Mouse (Mus musculus): ENCODE measurements around the gene Slc4a5. TPM values are rescaled to one million over a fixed set of nuclear protein-coding genes. Genes with fewer than 3 reads are reported as not detected.
A peak's percentile ranks its signal among the peaks of the same experiment; 100 is the strongest.

Gene Slc4a5
- polyA plus RNA-seq, 1 experiment, result 0.05 TPM

DNA sequence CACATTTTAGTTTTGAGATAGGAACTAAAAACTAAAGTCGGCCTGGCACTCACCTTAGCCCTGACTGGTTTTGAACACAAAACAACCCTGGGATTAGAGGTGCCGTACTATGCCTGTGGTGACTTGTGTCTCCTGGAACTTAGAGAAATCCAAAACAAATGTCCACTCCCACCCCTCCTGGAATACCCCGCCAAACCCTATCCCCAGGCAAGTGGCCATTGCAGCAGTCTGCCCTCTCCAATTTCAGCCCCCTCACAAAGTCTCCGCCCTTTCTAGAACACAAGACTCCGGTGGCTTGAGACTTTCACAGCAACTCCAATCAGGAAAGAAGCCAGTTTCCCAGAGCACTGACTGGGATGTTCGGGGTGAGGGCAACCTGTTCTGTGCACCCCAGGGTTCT lies 129.2 kb downstream of the Slc4a5 start, which contains the start of gene Bola3:
Gene Bola3 (plus strand): TSS at position 275 of the 400 bp plus-strand sequence.
- DNase-seq (ENCODE audit: low read depth in 1 of 2, low spot score in 2 of 2), result no peak
- Histone ChIP-seq H3K27ac (ENCODE audit: insufficient read depth, low read length) (no peak within 1 kb of the TSS; the same call in 1 of the 2 replicates), H3K27me3 (ENCODE audit: control insufficient read depth, insufficient read depth, low read length) (no peaks in the 10 kb centered on the region), H3K4me3 (ENCODE audit: extremely low read depth, insufficient read depth, insufficient read length) (peak within 1 kb of the TSS; percentile 74), H3K4me1 (ENCODE audit: control insufficient read depth, insufficient read depth, insufficient read length) (peaks cover 5% of the 10 kb centered on the region), H3K36me3 (ENCODE audit: control insufficient read depth, insufficient read depth, low read length) (peaks cover 2% of the 10 kb centered on the region; the same call in 1 of the 2 replicates)
- WGBS, result 46% methylated on average over 6 of the region's 6 CpGs
- no peak for TF ChIP-seq CTCF (IDR thresholded peaks at IDR 0.05; ENCODE audit: extremely low read depth, insufficient read depth, insufficient read length, insufficient replicate concordance)
- TF ChIP-seq POLR2A (IDR thresholded peaks at IDR 0.05; ENCODE audit: low read depth, low read length), result no peak

DNA sequence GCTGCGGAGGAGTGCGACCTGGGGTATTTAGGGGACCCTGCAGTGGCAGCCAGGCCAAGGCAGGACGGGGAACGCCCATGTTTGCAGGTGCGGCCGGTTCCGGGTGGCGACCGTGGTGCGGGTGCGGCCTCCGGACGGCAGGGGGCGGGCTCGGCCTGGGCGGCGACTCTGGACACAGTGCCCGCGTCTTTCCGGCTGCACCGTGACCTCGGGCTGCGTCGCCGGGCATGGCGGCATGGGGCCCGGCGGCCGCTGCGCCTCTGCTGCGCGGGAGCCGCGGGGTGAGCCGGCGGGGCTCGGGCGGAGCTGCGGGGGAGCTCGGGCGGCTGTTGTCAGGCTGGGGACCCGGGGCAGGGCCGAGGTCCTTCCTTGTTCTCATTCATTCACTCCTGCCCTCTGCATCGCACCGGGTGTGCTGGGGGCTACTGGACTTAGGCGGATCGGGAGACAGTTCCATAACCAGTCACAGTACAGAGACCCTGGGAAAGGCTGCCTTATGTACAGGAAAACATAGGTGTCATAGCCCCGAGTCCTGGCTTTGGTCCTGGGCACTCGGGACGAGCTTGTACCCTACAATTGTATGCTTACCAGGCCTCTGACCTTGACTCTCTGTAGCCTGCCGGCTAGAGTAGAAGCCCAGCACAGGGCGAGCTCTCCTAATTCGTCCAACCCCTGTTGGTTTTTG lies 129.8 kb downstream of the Slc4a5 start:
- peak; percentile 60 for TF ChIP-seq POLR2A (IDR thresholded peaks at IDR 0.05; ENCODE audit: low read depth, low read length)
- TF ChIP-seq CTCF (IDR thresholded peaks at IDR 0.05; ENCODE audit: extremely low read depth, insufficient read depth, insufficient read length, insufficient replicate concordance), result peak; percentile 97
- Histone ChIP-seq H3K4me1 (ENCODE audit: control insufficient read depth, insufficient read depth, insufficient read length) (peaks cover 5% of the 10 kb centered on the region), H3K36me3 (ENCODE audit: control insufficient read depth, insufficient read depth, low read length) (peaks cover 4% of the 10 kb centered on the region), H3K4me3 (ENCODE audit: extremely low read depth, insufficient read depth, insufficient read length) (peak overlapping the region; percentile 74), H3K27ac (ENCODE audit: insufficient read depth, low read length) (no peak overlapping the region; the same call in 1 of the 2 replicates), H3K27me3 (ENCODE audit: control insufficient read depth, insufficient read depth, low read length) (no peaks in the 10 kb centered on the region)
- peak; percentile 58 to 92 for DNase-seq (ENCODE audit: low read depth in 1 of 2, low spot score in 2 of 2)
- under 1% methylated on average over 53 of the region's 53 CpGs for WGBS

DNA sequence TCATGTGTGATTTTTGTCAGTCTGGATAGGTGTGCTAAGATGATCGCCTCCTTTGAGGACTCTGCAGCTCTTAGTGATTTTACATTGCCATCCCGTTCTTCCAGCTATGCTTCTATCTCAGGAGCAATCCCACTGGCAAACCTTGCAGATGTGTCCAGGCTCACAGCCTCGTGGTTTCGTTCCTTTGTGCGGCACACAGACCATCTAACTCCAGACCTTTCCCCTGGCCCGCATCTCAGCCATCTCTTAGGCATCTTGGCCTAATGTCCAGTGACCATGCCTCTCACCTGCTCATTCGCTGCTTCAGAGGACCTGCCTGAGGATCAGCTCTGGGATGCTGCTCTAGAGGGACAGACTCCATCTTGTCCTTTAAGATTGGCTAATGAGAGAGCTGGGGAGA lies 130.5 kb downstream of the Slc4a5 start:
- peaks cover 5% of the 10 kb centered on the region for H3K4me1 ChIP-seq (ENCODE audit: control insufficient read depth, insufficient read depth, insufficient read length)
- H3K27ac ChIP-seq (ENCODE audit: insufficient read depth, low read length), result no peak overlapping the region
- WGBS, result 85% methylated on average over 7 of the region's 7 CpGs
- H3K27me3 ChIP-seq (ENCODE audit: control insufficient read depth, insufficient read depth, low read length), result no peaks in the 10 kb centered on the region
- TF ChIP-seq CTCF (IDR thresholded peaks at IDR 0.05; ENCODE audit: extremely low read depth, insufficient read depth, insufficient read length, insufficient replicate concordance), result no peak
- TF ChIP-seq POLR2A (IDR thresholded peaks at IDR 0.05; ENCODE audit: low read depth, low read length), result no peak
- peaks cover 4% of the 10 kb centered on the region for H3K36me3 ChIP-seq (ENCODE audit: control insufficient read depth, insufficient read depth, low read length)
- no peak for DNase-seq (ENCODE audit: low read depth in 1 of 2, low spot score in 2 of 2)
- peak overlapping the region; percentile 74 for H3K4me3 ChIP-seq (ENCODE audit: extremely low read depth, insufficient read depth, insufficient read length)

DNA sequence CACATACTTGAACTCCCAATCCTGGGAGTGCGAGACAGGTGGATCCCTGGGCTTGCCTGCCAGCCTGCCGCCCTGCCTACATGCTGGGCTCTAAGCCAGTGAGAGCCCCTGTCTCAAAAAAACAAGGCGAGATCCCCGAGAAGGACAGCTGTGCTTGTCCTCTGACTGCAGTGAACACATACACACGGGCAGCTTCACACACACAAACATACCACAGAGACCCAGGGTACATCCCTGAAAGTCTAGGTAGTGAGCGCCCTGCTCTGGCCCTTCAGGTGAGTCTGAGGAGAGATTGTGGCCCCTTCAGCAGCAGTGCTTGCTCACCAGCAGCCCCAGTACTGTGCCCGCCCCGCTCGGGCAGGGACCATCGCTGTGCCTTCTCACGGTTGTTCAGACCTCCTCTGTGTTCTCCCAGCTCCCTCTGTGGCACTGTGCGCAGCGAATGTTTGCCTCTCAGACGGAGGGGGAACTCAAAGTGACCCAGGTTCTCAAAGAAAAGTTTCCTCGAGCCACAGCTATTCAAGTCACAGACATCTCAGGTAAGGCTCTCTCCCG lies 131.3 kb downstream of the Slc4a5 start:
- Histone ChIP-seq H3K4me1 (ENCODE audit: control insufficient read depth, insufficient read depth, insufficient read length) (peaks cover 5% of the 10 kb centered on the region), H3K27me3 (ENCODE audit: control insufficient read depth, insufficient read depth, low read length) (no peaks in the 10 kb centered on the region), H3K4me3 (ENCODE audit: extremely low read depth, insufficient read depth, insufficient read length) (no peak overlapping the region), H3K27ac (ENCODE audit: insufficient read depth, low read length) (no peak overlapping the region; the same call in 1 of the 2 replicates), H3K36me3 (ENCODE audit: control insufficient read depth, insufficient read depth, low read length) (peaks cover 5% of the 10 kb centered on the region)
- WGBS, result 92% methylated on average over 16 of the region's 16 CpGs
- DNase-seq (ENCODE audit: low read depth in 1 of 2, low spot score in 2 of 2), result no peak
- TF ChIP-seq CTCF (IDR thresholded peaks at IDR 0.05; ENCODE audit: extremely low read depth, insufficient read depth, insufficient read length, insufficient replicate concordance) (no peak), POLR2A (IDR thresholded peaks at IDR 0.05; ENCODE audit: low read depth, low read length) (no peak)

DNA sequence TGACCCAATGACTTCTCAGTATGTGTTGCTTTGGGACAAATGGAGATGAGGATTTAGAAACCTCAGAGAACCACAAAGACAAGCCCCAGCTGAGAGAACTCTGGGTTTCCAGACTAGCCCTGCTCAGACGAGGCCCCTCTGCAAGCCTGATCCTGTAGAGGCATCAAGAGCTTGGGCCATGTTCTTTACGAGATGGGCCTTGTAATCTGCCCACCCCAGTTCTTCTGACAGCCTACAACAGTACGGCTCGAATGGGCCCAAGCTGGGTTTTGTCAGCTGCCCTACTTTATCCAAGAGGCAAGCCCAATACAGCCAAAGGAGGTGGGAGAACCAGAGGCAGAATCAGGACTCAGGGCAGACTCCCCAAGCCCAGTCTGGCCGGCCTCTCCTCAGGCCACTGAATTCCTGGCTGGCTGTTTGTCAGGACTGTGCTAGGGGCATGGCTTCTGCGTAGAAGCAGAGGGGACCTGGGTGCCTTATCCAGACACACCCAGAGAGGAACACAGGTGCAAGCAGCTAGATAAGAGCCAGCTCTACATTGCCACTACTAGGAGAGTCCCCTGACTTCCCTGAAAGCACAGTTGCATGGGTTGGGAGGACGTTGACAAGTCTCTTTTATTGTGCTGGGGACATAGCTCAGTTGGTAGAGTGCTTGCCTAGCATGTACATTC lies 132.0 kb downstream of the Slc4a5 start:
- no peaks in the 10 kb centered on the region for H3K27me3 ChIP-seq (ENCODE audit: control insufficient read depth, insufficient read depth, low read length)
- peaks cover 5% of the 10 kb centered on the region for H3K4me1 ChIP-seq (ENCODE audit: control insufficient read depth, insufficient read depth, insufficient read length)
- H3K36me3 ChIP-seq (ENCODE audit: control insufficient read depth, insufficient read depth, low read length), result peaks cover 5% of the 10 kb centered on the region
- no peak for TF ChIP-seq POLR2A (IDR thresholded peaks at IDR 0.05; ENCODE audit: low read depth, low read length)
- no peak for TF ChIP-seq CTCF (IDR thresholded peaks at IDR 0.05; ENCODE audit: extremely low read depth, insufficient read depth, insufficient read length, insufficient replicate concordance)
- peak overlapping the region; percentile 41; the same call in 1 of the 2 replicates for H3K27ac ChIP-seq (ENCODE audit: insufficient read depth, low read length)
- WGBS, result 74% methylated on average over 7 of the region's 7 CpGs
- DNase-seq (ENCODE audit: low read depth in 1 of 2, low spot score in 2 of 2), result no peak
- no peak overlapping the region for H3K4me3 ChIP-seq (ENCODE audit: extremely low read depth, insufficient read depth, insufficient read length)

DNA sequence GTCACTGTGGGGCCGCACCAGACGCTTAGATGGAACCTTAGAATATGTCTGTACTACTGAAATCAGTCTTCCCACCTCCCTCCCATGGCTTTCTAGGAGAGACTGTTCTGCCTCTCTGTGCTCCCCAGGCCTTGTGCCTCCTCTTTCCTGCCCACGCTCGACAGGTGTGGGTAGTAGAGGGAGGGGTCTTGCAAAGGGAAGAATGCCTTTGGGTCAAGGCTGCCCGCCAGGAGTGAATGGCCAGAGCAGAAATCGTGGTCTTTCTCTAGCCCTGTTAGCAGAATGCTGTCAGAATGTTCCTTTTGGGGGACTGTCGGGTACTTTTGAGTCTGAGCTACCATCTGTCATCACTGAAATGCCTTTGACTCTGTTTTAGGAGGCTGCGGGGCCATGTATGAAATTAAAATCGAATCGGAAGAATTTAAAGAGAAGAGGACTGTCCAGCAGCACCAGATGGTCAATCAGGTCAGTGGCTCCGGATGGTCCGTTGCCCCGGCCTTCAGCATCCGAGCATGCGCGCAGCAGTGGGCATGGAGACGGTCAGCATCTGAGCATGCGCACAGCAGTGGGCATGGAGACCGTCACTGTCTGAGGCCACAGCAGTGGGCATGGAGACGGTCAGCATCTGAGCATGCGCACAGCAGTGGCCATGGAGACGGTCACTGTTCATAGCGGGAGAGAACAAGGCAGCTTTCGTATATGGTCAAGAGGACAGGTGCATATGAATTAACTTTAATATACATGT lies 133.2 kb downstream of the Slc4a5 start:
- Histone ChIP-seq H3K27me3 (ENCODE audit: control insufficient read depth, insufficient read depth, low read length) (no peaks in the 10 kb centered on the region), H3K27ac (ENCODE audit: insufficient read depth, low read length) (no peak overlapping the region), H3K4me1 (ENCODE audit: control insufficient read depth, insufficient read depth, insufficient read length) (peaks cover 5% of the 10 kb centered on the region), H3K4me3 (ENCODE audit: extremely low read depth, insufficient read depth, insufficient read length) (no peak overlapping the region), H3K36me3 (ENCODE audit: control insufficient read depth, insufficient read depth, low read length) (peaks cover 5% of the 10 kb centered on the region)
- DNase-seq (ENCODE audit: low read depth in 1 of 2, low spot score in 2 of 2), result no peak
- WGBS, result 94% methylated on average over 24 of the region's 24 CpGs
- TF ChIP-seq POLR2A (IDR thresholded peaks at IDR 0.05; ENCODE audit: low read depth, low read length) (no peak), CTCF (IDR thresholded peaks at IDR 0.05; ENCODE audit: extremely low read depth, insufficient read depth, insufficient read length, insufficient replicate concordance) (no peak)

Other genes starting within 250 kb of the Slc4a5 start
- 22.6 and 23.8 TPM in 2 replicates for gene Dok1, start 186.4 kb upstream of the Slc4a5 start, polyA plus RNA-seq (2012; rRNA removed)
- 3.1 and 3.5 TPM in 2 replicates for gene Loxl3, start 185.7 kb upstream of the Slc4a5 start, polyA plus RNA-seq (2012; rRNA removed)
- gene Aup1, start 165.3 kb upstream of the Slc4a5 start, polyA plus RNA-seq (2012; rRNA removed), result 582 and 730 TPM in 2 replicates
- 59.1 and 69.0 TPM in 2 replicates for gene Htra2, start 164.6 kb upstream of the Slc4a5 start, polyA plus RNA-seq (2012; rRNA removed)
- gene Dqx1, start 162.0 kb upstream of the Slc4a5 start, polyA plus RNA-seq (2012; rRNA removed), result 2.7 and 2.8 TPM in 2 replicates
- 0.11 and 0.16 TPM in 2 replicates for gene Tlx2, start 149.5 kb upstream of the Slc4a5 start, polyA plus RNA-seq (2012; rRNA removed)
- gene Pcgf1, start 142.0 kb upstream of the Slc4a5 start, polyA plus RNA-seq (2012; rRNA removed), result 10.0 and 10.7 TPM in 2 replicates
- gene Lbx2, start 133.5 kb upstream of the Slc4a5 start, polyA plus RNA-seq (2012; rRNA removed), result 2.8 and 3.9 TPM in 2 replicates
- gene Ccdc142, start 118.2 kb upstream of the Slc4a5 start, polyA plus RNA-seq (2012; rRNA removed), result 12.3 and 17.0 TPM in 2 replicates
- 6.1 and 6.5 TPM in 2 replicates for gene Gm42688, start 118.2 kb upstream of the Slc4a5 start, polyA plus RNA-seq (2012; rRNA removed)
- gene Mrpl53, start 110.8 kb upstream of the Slc4a5 start, polyA plus RNA-seq (2012; rRNA removed), result 35.0 and 39.7 TPM in 2 replicates
- 54.5 and 67.2 TPM in 2 replicates for gene Mogs, start 104.3 kb upstream of the Slc4a5 start, polyA plus RNA-seq (2012; rRNA removed)
- gene Wbp1, start 98.3 kb upstream of the Slc4a5 start, polyA plus RNA-seq (2012; rRNA removed), result 83.4 and 95.3 TPM in 2 replicates
- gene Ino80b, start 94.4 kb upstream of the Slc4a5 start, polyA plus RNA-seq (2012; rRNA removed), result 27.1 and 53.4 TPM in 2 replicates
- 3.6 and 5.7 TPM in 2 replicates for gene Rtkn, start 84.4 kb upstream of the Slc4a5 start, polyA plus RNA-seq (2012; rRNA removed)
- 0.77 and 1.6 TPM in 2 replicates for gene Wdr54, start 63.4 kb upstream of the Slc4a5 start, polyA plus RNA-seq (2012; rRNA removed)
- gene 1700003E16Rik, start 63.4 kb upstream of the Slc4a5 start, polyA plus RNA-seq (2012; rRNA removed), result 0.04 and 0.05 TPM in 2 replicates
- 69.0 and 85.6 TPM in 2 replicates for gene Dctn1, start 53.9 kb upstream of the Slc4a5 start, polyA plus RNA-seq (2012; rRNA removed)
- 7.1 and 7.7 TPM in 2 replicates for gene Mthfd2, start 106.1 kb downstream of the Slc4a5 start, polyA plus RNA-seq (2012; rRNA removed)
- gene Mob1a, start 106.2 kb downstream of the Slc4a5 start, polyA plus RNA-seq (2012; rRNA removed), result 28.3 and 35.1 TPM in 2 replicates
- gene Bola3, start 129.3 kb downstream of the Slc4a5 start, polyA plus RNA-seq (2012; rRNA removed), result 7.7 and 74.0 TPM in 2 replicates
- 21.1 and 22.9 TPM in 2 replicates for gene Tet3, start 239.3 kb downstream of the Slc4a5 start, polyA plus RNA-seq (2012; rRNA removed)

All from spleen, adult 2 months (tissue).